Mouse (Mus musculus): Measurements from ENCODE around the gene Eno4. TPM values are rescaled to one million over a fixed set of nuclear protein-coding genes. Genes with fewer than 3 reads are reported as not detected.

The Eno4 gene
- polyA plus RNA-seq, 1 experiment from 2014 or later: 0.12 TPM

DNA sequence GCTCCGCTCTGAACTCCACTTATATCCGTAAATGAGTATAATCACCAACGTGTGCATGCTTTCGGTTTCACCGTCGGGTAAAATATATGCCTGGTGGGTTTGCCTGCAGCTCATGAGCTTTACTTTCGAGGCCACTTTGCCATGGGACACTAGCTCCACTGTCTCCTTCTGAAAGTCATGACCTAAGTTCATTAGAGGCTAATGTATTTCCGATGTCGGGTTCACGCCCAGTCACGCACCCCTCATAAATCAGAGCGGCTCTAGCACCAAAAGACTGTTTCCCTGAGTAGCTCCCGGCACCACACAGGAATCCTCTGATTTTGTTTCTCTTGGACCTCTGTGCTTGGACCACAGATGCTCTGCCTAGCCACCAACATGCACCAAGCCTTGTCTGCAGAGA, 27.6 kb downstream of the Eno4 start:
- no peak for DNase-seq (ENCODE audit: low spot score)

GRCm38 (mm10) chr19:58974126-58974525, 30.9 kb downstream of the Eno4 start:
- no peak for DNase-seq (ENCODE audit: low spot score)

DNA sequence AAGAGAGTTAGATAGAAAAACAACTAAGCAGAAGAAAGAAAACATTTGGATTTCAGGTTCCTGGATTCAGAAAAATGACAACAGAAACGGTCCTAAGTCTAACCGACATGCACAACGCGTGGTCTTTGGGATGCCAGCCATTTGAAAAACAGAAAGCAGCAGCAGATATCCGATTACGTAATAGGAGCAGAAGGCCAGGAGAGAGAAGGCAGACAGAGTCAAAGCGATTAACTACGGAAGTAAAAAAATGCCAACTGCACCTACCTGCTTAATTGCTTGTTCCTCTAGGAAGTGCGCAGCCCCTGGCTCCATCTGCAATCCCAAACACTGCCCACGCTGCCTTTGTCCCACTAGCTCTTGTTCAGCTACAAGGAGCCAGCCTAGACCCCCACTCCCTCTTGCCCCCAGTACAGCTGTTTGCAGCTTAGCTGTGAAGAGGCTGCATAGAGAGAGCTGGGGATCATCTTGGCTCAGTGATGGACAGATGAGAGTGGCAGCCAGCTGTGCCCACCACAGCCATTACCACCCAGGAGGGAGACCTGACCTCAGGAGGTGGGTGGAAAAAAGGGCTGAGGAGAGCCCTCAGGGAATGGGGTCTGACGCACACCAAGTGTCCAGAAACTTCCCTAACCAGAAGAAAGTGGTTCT, 32.1 kb downstream of the Eno4 start:
- DNase-seq (ENCODE audit: low spot score): no peak

GRCm38 (mm10) chr19:58978401-58979171, 35.4 kb downstream of the Eno4 start:
- no peak for DNase-seq (ENCODE audit: low spot score)

DNA sequence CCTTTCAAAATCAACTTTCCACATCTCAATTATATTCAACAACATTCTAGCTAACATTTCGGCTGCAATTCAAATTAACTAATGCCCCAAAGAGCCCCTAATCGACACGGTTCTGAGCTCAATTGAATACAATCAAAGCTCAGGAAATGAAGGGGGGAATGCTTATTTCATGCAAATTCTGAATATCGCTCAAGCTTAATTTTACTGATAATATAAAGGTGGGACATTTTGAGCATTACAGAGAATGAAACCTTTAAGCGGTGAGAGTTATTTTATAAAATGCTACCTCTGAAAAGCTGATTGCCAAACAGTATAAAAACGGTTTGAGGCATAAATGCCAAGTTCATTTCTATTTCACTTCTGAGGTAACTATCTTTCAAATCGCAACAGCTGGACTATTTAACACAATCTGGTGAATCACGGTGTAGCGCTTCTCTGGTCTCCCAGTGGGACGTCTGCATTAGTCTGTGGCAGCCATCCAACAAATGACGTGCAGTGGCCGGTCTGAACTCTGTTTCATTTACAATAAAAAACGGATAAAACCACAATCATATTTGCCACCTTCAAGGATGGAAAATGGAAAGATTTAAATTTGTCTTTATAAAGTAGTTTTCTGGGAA, 36.3 kb downstream of the Eno4 start:
- no peak for DNase-seq (ENCODE audit: low spot score)

GRCm38 (mm10) chr19:58980056-58980440, 36.8 kb downstream of the Eno4 start:
- no peak for DNase-seq (ENCODE audit: low spot score)

- no peak for DNase-seq (ENCODE audit: low spot score)
These were observed 38.3 kb downstream of the Eno4 start for GRCm38 (mm10) chr19:58981571-58981970.

DNA sequence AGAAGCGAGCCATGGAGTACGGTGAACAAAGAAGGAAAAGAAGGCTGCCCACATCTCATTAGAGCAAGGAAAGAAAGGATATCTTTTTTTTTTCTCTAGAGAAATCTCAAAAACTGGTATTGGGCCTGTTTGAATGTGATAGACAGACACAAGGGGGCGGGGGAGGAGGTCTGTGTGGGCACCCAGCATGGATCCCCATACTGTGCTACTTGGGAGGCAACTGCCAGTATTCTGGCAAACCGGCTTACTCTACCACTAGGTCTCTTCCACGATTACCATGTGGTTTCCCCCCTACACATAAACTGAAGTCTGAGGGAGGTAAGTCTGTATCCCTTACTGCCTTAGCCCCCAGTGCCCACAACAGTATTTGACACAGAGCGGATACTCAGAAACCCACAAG, 59.6 kb downstream of the Eno4 start:
- no peak for DNase-seq (ENCODE audit: low spot score)

DNA sequence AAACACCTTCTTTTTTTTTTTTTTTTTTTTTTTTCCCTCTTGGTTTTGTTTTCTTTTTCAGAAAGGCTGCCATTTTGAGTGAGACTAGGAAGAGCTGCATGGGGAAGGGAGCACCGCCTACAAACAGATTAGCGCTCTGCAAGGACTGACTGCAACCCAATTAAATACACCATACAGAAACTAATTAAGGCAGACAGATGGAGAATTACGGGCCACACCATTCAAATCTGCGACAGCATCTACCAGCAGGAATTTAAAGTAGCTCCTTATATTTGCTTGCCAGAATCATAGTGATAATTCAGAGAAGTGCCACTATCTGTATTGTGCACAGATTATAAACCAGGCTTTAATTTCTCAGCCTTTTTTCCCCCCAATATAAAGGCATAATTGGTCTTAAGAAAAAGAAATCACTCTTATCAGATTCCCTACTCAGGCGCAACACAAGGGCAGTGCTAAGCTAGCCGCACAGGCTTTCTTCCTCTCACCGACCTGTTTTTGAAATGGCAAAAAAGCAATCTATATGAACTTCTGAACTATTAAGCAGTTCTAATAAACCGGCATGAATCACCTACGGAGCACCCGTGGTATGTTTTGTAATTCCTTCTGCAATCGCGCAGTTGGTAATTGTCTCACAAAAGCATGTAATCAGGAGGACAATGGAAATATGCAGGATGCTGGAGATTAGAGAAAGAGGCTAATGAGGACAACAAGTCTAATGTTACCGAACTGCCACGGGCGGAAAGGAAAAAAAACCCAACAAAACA, 63.5 kb downstream of the Eno4 start:
- no peak for DNase-seq (ENCODE audit: low spot score)

GRCm38 (mm10) chr19:59010802-59011201, 67.6 kb downstream of the Eno4 start:
- DNase-seq (ENCODE audit: low spot score): no peak

Small RNAs within 50 kb of the gene (microRNA-seq; reads per million reads assigned to microRNA genes)
- not detected for gene Mir3086 (ENCODE audit: borderline number of aligned reads)

Other genes with a start within 250 kb of the Eno4 start
- gene Pnliprp1, start 214.5 kb upstream of the Eno4 start, polyA plus RNA-seq (2015; fragmentation: Nextera tagmentation; extraction: Ambion mirVana): 0.25 TPM in 1 of 2 replicates, not detected in the other
- gene Pnliprp2, start 183.7 kb upstream of the Eno4 start, polyA plus RNA-seq (2015; fragmentation: Nextera tagmentation; extraction: Ambion mirVana): 0.12 and 0.23 TPM in 2 replicates
- not detected in 2 replicates for gene 1700019N19Rik, start 149.0 kb upstream of the Eno4 start, polyA plus RNA-seq (2015; fragmentation: Nextera tagmentation; extraction: Ambion mirVana)
- gene Hspa12a, start 229 bp downstream of the Eno4 start, polyA plus RNA-seq (2015; fragmentation: Nextera tagmentation; extraction: Ambion mirVana): 0.72 and 0.99 TPM in 2 replicates
- 2.3 and 2.5 TPM in 2 replicates for gene Shtn1, start 132.7 kb downstream of the Eno4 start, polyA plus RNA-seq (2015; fragmentation: Nextera tagmentation; extraction: Ambion mirVana)
- gene Vax1, start 226.6 kb downstream of the Eno4 start, polyA plus RNA-seq (2015; fragmentation: Nextera tagmentation; extraction: Ambion mirVana): not detected in 2 replicates

Data from thymus, postnatal 0 days (tissue).